Mouse (Mus musculus) embryonic facial prominence, embryonic 11.5 days (tissue): ENCODE measurements around the gene Elmod3. TPM values are rescaled to one million over a fixed set of nuclear protein-coding genes. Genes with fewer than 3 reads are reported as not detected.

Experiments used
- ATAC-seq: fragments of 200-750 bp; cut with Nextera tagmentation; replicated peaks from 2 replicates; pipeline ENCODE4 v1.8.0; 2017; ENCODE audit warnings: low read depth; ENCODE audit not compliant: insufficient number of reproducible peaks, low FRiP score, low TSS enrichment
- DNase-seq: peaks from one replicate; pipeline ENCODE4 v3.0.0-alpha.2; 2015; ENCODE audit warnings: low spot score
- H3K27ac ChIP-seq: fragments of 300-500 bp; sonication (generic); replicated peaks from 2 replicates; pipeline ENCODE4 v1.5.1; 2014; ENCODE audit warnings: mild to moderate bottlenecking, low read depth, low read length, control low read depth
- H3K27me3 ChIP-seq: fragments of 300-500 bp; sonication (generic); 2 replicates; pipeline ENCODE4 v1.6.1; 2014; ENCODE audit warnings: mild to moderate bottlenecking, low read length, moderate library complexity, mixed read lengths; ENCODE audit not compliant: control insufficient read depth, insufficient read depth
- H3K36me3 ChIP-seq: fragments of 300-500 bp; sonication (generic); replicated peaks from 2 replicates; pipeline ENCODE4 v1.6.1; 2014; ENCODE audit warnings: low read depth, mild to moderate bottlenecking, low read length, moderate library complexity, mixed read lengths; ENCODE audit not compliant: control insufficient read depth, insufficient read depth
- H3K4me1 ChIP-seq: fragments of 300-500 bp; sonication (generic); 2 replicates; pipeline ENCODE4 v1.6.1; 2014; ENCODE audit warnings: low read length, mixed read lengths; ENCODE audit not compliant: control insufficient read depth, insufficient read depth
- H3K4me2 ChIP-seq: fragments of 300-500 bp; sonication (generic); 2 replicates; pipeline ENCODE4 v1.6.1; 2014; ENCODE audit warnings: low read depth, mild to moderate bottlenecking, control low read depth, low read length, moderate library complexity
- H3K4me3 ChIP-seq: fragments of 300-500 bp; sonication (generic); 2 replicates; pipeline ENCODE4 v1.5.1; 2014; ENCODE audit warnings: low read depth, low read length, control low read depth
- H3K9ac ChIP-seq: fragments of 300-500 bp; sonication (generic); replicated peaks from 2 replicates; pipeline ENCODE4 v1.6.1; 2014; ENCODE audit warnings: mild to moderate bottlenecking, control low read depth, low read length
- H3K9me3 ChIP-seq: fragments of 300-500 bp; sonication (generic); replicated peaks from 2 replicates; pipeline ENCODE4 v1.6.1; 2016; ENCODE audit warnings: mild to moderate bottlenecking, low read length, inconsistent platforms, mixed read lengths; ENCODE audit not compliant: control insufficient read depth
- WGBS: fragments of 180-500 bp; shearing (Covaris S2); extraction: QIAGEN DNeasy Blood & Tissue Kit; methylation state at CpG from one replicate; pipeline ENCODE4 v1.1.7; 2014; 5-methylcytosine and 5-hydroxymethylcytosine counted together
- polyA plus RNA-seq: library from polyadenylated mRNA; unstranded; fragments of >200 nt; fragmentation: Nextera tagmentation; extraction: Ambion mirVana; gene quantifications from 2 replicates; pipeline ENCODE4 v1.2.1, GENCODE M21; 2014

Elmod3 gene
- polyA plus RNA-seq, 1 experiment from 2014 or later = 16.4 TPM

- Histone ChIP-seq H3K27ac (no peak overlapping the region), H3K36me3 (no peaks in the 10 kb centered on the region), H3K27me3 (no peaks in the 10 kb centered on the region), H3K9ac (no peak overlapping the region), H3K4me3 (no peak overlapping the region), H3K9me3 (no peaks in the 10 kb centered on the region), H3K4me1 (no peaks in the 10 kb centered on the region), H3K4me2 (no peak overlapping the region)
- WGBS = 84% methylated on average over 5 of the region's 5 CpGs
- DNase-seq = no peak
- no peak for ATAC-seq
These were observed 22.7 kb upstream of the Elmod3 start for GRCm38 (mm10) chr6:72620920-72621319.

GRCm38 (mm10) chr6:72619734-72620532, 21.7 kb upstream of the Elmod3 start:
- no peaks in the 10 kb centered on the region for H3K36me3 ChIP-seq
- no peak overlapping the region for H3K27ac ChIP-seq
- no peak overlapping the region; the same call in 1 of the 2 replicates for H3K9ac ChIP-seq
- peaks cover 4% of the 10 kb centered on the region; the same call in 1 of the 2 replicates for H3K4me1 ChIP-seq
- DNase-seq = no peak
- no peaks in the 10 kb centered on the region for H3K9me3 ChIP-seq
- ATAC-seq = no peak
- no peak overlapping the region for H3K4me2 ChIP-seq
- H3K27me3 ChIP-seq = no peaks in the 10 kb centered on the region
- 60% methylated on average over 12 of the region's 12 CpGs for WGBS
- no peak overlapping the region for H3K4me3 ChIP-seq

GRCm38 (mm10) chr6:72616643-72617288, 18.6 kb upstream of the Elmod3 start, which contains the start of gene Tgoln1:
Tgoln1 (minus strand) TSS chr6:72617000.
- Histone ChIP-seq H3K27ac (peak within 1 kb of the TSS; percentile 52), H3K4me1 (peaks cover 4% of the 10 kb centered on the region; the same call in 1 of the 2 replicates), H3K36me3 (no peaks in the 10 kb centered on the region), H3K27me3 (no peaks in the 10 kb centered on the region), H3K4me3 (peak within 1 kb of the TSS; percentile 80), H3K9ac (peak within 1 kb of the TSS; percentile 81), H3K9me3 (no peaks in the 10 kb centered on the region), H3K4me2 (peak within 1 kb of the TSS; percentile 91)
- DNase-seq = peak; percentile 96
- WGBS = under 1% methylated on average over 41 of the region's 41 CpGs
- ATAC-seq = peak; percentile 94

- ATAC-seq = no peak
- Histone ChIP-seq H3K4me2 (peak overlapping the region; percentile 91), H3K9ac (peak overlapping the region; percentile 81), H3K27me3 (no peaks in the 10 kb centered on the region), H3K4me3 (peak overlapping the region; percentile 80), H3K9me3 (no peaks in the 10 kb centered on the region), H3K4me1 (peaks cover 4% of the 10 kb centered on the region; the same call in 1 of the 2 replicates), H3K27ac (no peak overlapping the region), H3K36me3 (no peaks in the 10 kb centered on the region)
- no peak for DNase-seq
- 27% methylated on average over 25 of the region's 25 CpGs for WGBS
These were observed 17.6 kb upstream of the Elmod3 start for GRCm38 (mm10) chr6:72615561-72616375.

GRCm38 (mm10) chr6:72615151-72615550, 16.9 kb upstream of the Elmod3 start:
- no peaks in the 10 kb centered on the region for H3K27me3 ChIP-seq
- peak overlapping the region; percentile 80; the same call in 1 of the 2 replicates for H3K4me3 ChIP-seq
- DNase-seq (no peak), ATAC-seq (no peak)
- WGBS = 63% methylated on average over 2 of the region's 2 CpGs
- H3K4me1 ChIP-seq = peaks cover 4% of the 10 kb centered on the region; the same call in 1 of the 2 replicates
- no peaks in the 10 kb centered on the region for H3K36me3 ChIP-seq
- peak overlapping the region; percentile 91 for H3K4me2 ChIP-seq
- H3K9me3 ChIP-seq = no peaks in the 10 kb centered on the region
- H3K27ac ChIP-seq = no peak overlapping the region
- H3K9ac ChIP-seq = no peak overlapping the region

- ATAC-seq (no peak), DNase-seq (no peak)
- WGBS = 91% methylated on average over 4 of the region's 4 CpGs
- no peak overlapping the region for H3K4me3 ChIP-seq
- no peak overlapping the region for H3K27ac ChIP-seq
- no peak overlapping the region for H3K9ac ChIP-seq
- H3K4me2 ChIP-seq = no peak overlapping the region
- no peaks in the 10 kb centered on the region for H3K27me3 ChIP-seq
- 0 out of 2 replicates have a peak, but pooled peaks cover under 1% of the 10 kb centered on the region for H3K4me1 ChIP-seq
- H3K9me3 ChIP-seq = no peaks in the 10 kb centered on the region
- 0 out of 2 replicates have a peak, but pooled peaks cover 2% of the 10 kb centered on the region for H3K36me3 ChIP-seq
These were observed 12.0 kb upstream of the Elmod3 start for GRCm38 (mm10) chr6:72610261-72610660.

- Histone ChIP-seq H3K36me3 (0 out of 2 replicates have a peak, but pooled peaks cover 2% of the 10 kb centered on the region), H3K9ac (no peak overlapping the region), H3K27me3 (no peaks in the 10 kb centered on the region), H3K27ac (no peak overlapping the region), H3K4me3 (no peak overlapping the region), H3K9me3 (no peaks in the 10 kb centered on the region), H3K4me1 (no peaks in the 10 kb centered on the region), H3K4me2 (no peak overlapping the region)
- DNase-seq = no peak
- no peak for ATAC-seq
- 94% methylated on average over 4 of the region's 4 CpGs for WGBS
These were observed 10.5 kb upstream of the Elmod3 start for GRCm38 (mm10) chr6:72608662-72609184.
